Mouse (Mus musculus): ENCODE results near the gene Zwilch. TPM values are rescaled to one million over a fixed set of nuclear protein-coding genes. Genes with fewer than 3 reads are reported as not detected.

Zwilch gene
- polyA plus RNA-seq, 1 experiment from 2014 or later, result 13.5 TPM

GRCm38 (mm10) chr9:64100442-64100841 is 72.5 kb downstream of the Zwilch start:
- no peak for ATAC-seq (ENCODE audit: low read depth)
- no peaks in the 10 kb centered on the region for H3K9me3 ChIP-seq (replicated peaks; ENCODE audit: control insufficient read depth, low read length)
- H3K4me1 ChIP-seq (ENCODE audit: control insufficient read depth, low read depth, low read length), result no peaks in the 10 kb centered on the region
- H3K4me3 ChIP-seq (ENCODE audit: low read depth, low read length), result no peak overlapping the region
- no peak overlapping the region for H3K27ac ChIP-seq (ENCODE audit: low read length)
- no peaks in the 10 kb centered on the region for H3K36me3 ChIP-seq (ENCODE audit: control insufficient read depth, insufficient read depth)
- no peak overlapping the region for H3K4me2 ChIP-seq (ENCODE audit: low read depth, low read length)
- H3K27me3 ChIP-seq (ENCODE audit: control insufficient read depth, insufficient read depth, low read depth, low read length), result no peaks in the 10 kb centered on the region
- H3K9ac ChIP-seq (ENCODE audit: low read depth, low read length), result no peak overlapping the region
- WGBS (ENCODE audit: insufficient replicate concordance), result 2% methylated on average over 4 of the region's 4 CpGs

- Histone ChIP-seq H3K9me3 (replicated peaks; ENCODE audit: control insufficient read depth, low read length) (no peaks in the 10 kb centered on the region), H3K27ac (ENCODE audit: low read length) (no peak overlapping the region), H3K9ac (ENCODE audit: low read depth, low read length) (no peak overlapping the region), H3K4me2 (ENCODE audit: low read depth, low read length) (no peak overlapping the region), H3K36me3 (ENCODE audit: control insufficient read depth, insufficient read depth) (no peaks in the 10 kb centered on the region), H3K27me3 (ENCODE audit: control insufficient read depth, insufficient read depth, low read depth, low read length) (no peaks in the 10 kb centered on the region), H3K4me1 (ENCODE audit: control insufficient read depth, low read depth, low read length) (no peaks in the 10 kb centered on the region), H3K4me3 (ENCODE audit: low read depth, low read length) (no peak overlapping the region)
- WGBS (ENCODE audit: insufficient replicate concordance), result 52% methylated on average over 4 of the region's 4 CpGs
- ATAC-seq (ENCODE audit: low read depth), result no peak
These were observed 74.6 kb downstream of the Zwilch start for GRCm38 (mm10) chr9:64098282-64098681.

- Histone ChIP-seq H3K27me3 (ENCODE audit: control insufficient read depth, insufficient read depth, low read depth, low read length) (no peaks in the 10 kb centered on the region), H3K9ac (ENCODE audit: low read depth, low read length) (no peak overlapping the region), H3K9me3 (replicated peaks; ENCODE audit: control insufficient read depth, low read length) (no peaks in the 10 kb centered on the region), H3K36me3 (ENCODE audit: control insufficient read depth, insufficient read depth) (no peaks in the 10 kb centered on the region), H3K27ac (ENCODE audit: low read length) (no peak overlapping the region), H3K4me3 (ENCODE audit: low read depth, low read length) (no peak overlapping the region), H3K4me2 (ENCODE audit: low read depth, low read length) (no peak overlapping the region), H3K4me1 (ENCODE audit: control insufficient read depth, low read depth, low read length) (no peaks in the 10 kb centered on the region)
- WGBS (ENCODE audit: insufficient replicate concordance), result 53% methylated on average over 11 of the region's 11 CpGs
- ATAC-seq (ENCODE audit: low read depth), result no peak
These were observed 78.8 kb downstream of the Zwilch start for GRCm38 (mm10) chr9:64094083-64094482.

- Histone ChIP-seq H3K27ac (ENCODE audit: low read length) (no peak overlapping the region), H3K4me1 (ENCODE audit: control insufficient read depth, low read depth, low read length) (peaks cover 32% of the 10 kb centered on the region), H3K9me3 (replicated peaks; ENCODE audit: control insufficient read depth, low read length) (no peaks in the 10 kb centered on the region), H3K27me3 (ENCODE audit: control insufficient read depth, insufficient read depth, low read depth, low read length) (no peaks in the 10 kb centered on the region), H3K4me2 (ENCODE audit: low read depth, low read length) (no peak overlapping the region), H3K4me3 (ENCODE audit: low read depth, low read length) (no peak overlapping the region), H3K9ac (ENCODE audit: low read depth, low read length) (0 out of 2 replicates have a peak overlapping the region, but pooled peaks have one; percentile 3), H3K36me3 (ENCODE audit: control insufficient read depth, insufficient read depth) (no peaks in the 10 kb centered on the region)
- WGBS (ENCODE audit: insufficient replicate concordance), result 25% methylated on average over 12 of the region's 12 CpGs
- no peak for ATAC-seq (ENCODE audit: low read depth)
These were observed 83.9 kb downstream of the Zwilch start for GRCm38 (mm10) chr9:64089004-64089403.

- WGBS (ENCODE audit: insufficient replicate concordance), result 77% methylated on average over 7 of the region's 7 CpGs
- Histone ChIP-seq H3K27me3 (ENCODE audit: control insufficient read depth, insufficient read depth, low read depth, low read length) (peaks cover 5% of the 10 kb centered on the region; the same call in 1 of the 2 replicates), H3K9ac (ENCODE audit: low read depth, low read length) (no peak overlapping the region), H3K27ac (ENCODE audit: low read length) (no peak overlapping the region), H3K4me1 (ENCODE audit: control insufficient read depth, low read depth, low read length) (peaks cover 39% of the 10 kb centered on the region), H3K4me2 (ENCODE audit: low read depth, low read length) (no peak overlapping the region), H3K36me3 (ENCODE audit: control insufficient read depth, insufficient read depth) (no peaks in the 10 kb centered on the region), H3K9me3 (replicated peaks; ENCODE audit: control insufficient read depth, low read length) (no peaks in the 10 kb centered on the region), H3K4me3 (ENCODE audit: low read depth, low read length) (no peak overlapping the region)
- ATAC-seq (ENCODE audit: low read depth), result no peak
These were observed 84.6 kb downstream of the Zwilch start for GRCm38 (mm10) chr9:64088346-64088745.

- no peak overlapping the region for H3K4me3 ChIP-seq (ENCODE audit: low read depth, low read length)
- no peak overlapping the region for H3K4me2 ChIP-seq (ENCODE audit: low read depth, low read length)
- no peaks in the 10 kb centered on the region for H3K36me3 ChIP-seq (ENCODE audit: control insufficient read depth, insufficient read depth)
- H3K27ac ChIP-seq (ENCODE audit: low read length), result peak overlapping the region; percentile 46; the same call in 1 of the 2 replicates
- H3K9ac ChIP-seq (ENCODE audit: low read depth, low read length), result peak overlapping the region; percentile 8; the same call in 1 of the 2 replicates
- H3K9me3 ChIP-seq (replicated peaks; ENCODE audit: control insufficient read depth, low read length), result no peaks in the 10 kb centered on the region
- H3K27me3 ChIP-seq (ENCODE audit: control insufficient read depth, insufficient read depth, low read depth, low read length), result peaks cover 5% of the 10 kb centered on the region; the same call in 1 of the 2 replicates
- WGBS (ENCODE audit: insufficient replicate concordance), result 36% methylated on average over 5 of the region's 5 CpGs
- peaks cover 43% of the 10 kb centered on the region for H3K4me1 ChIP-seq (ENCODE audit: control insufficient read depth, low read depth, low read length)
- ATAC-seq (ENCODE audit: low read depth), result 0 out of 2 replicates have a peak, but pooled peaks have one; percentile 12
These were observed 85.3 kb downstream of the Zwilch start for GRCm38 (mm10) chr9:64087461-64088235.

Other genes with a start within 250 kb of the Zwilch start
- gene Smad6, start 151.0 kb downstream of the Zwilch start, polyA plus RNA-seq (2015; fragmentation: Nextera tagmentation; extraction: Ambion mirVana), result 1.3 and 1.9 TPM in 2 replicates
- not detected in 2 replicates for gene Lctl, start 56.0 kb downstream of the Zwilch start, polyA plus RNA-seq (2015; fragmentation: Nextera tagmentation; extraction: Ambion mirVana)
- 592 and 651 TPM in 2 replicates for gene Rpl4, start 271 bp upstream of the Zwilch start, polyA plus RNA-seq (2015; fragmentation: Nextera tagmentation; extraction: Ambion mirVana)
- gene Snapc5, start 6.2 kb upstream of the Zwilch start, polyA plus RNA-seq (2015; fragmentation: Nextera tagmentation; extraction: Ambion mirVana), result 10.1 and 11.6 TPM in 2 replicates
- gene Uchl4, start 62.1 kb upstream of the Zwilch start, polyA plus RNA-seq (2015; fragmentation: Nextera tagmentation; extraction: Ambion mirVana), result 0.80 and 0.96 TPM in 2 replicates
- 26.5 and 29.1 TPM in 2 replicates for gene Map2k1, start 80.5 kb upstream of the Zwilch start, polyA plus RNA-seq (2015; fragmentation: Nextera tagmentation; extraction: Ambion mirVana)
- gene Tipin, start 108.5 kb upstream of the Zwilch start, polyA plus RNA-seq (2015; fragmentation: Nextera tagmentation; extraction: Ambion mirVana), result 145 and 166 TPM in 2 replicates
- 7.6 and 8.0 TPM in 2 replicates for gene Dis3l, start 168.2 kb upstream of the Zwilch start, polyA plus RNA-seq (2015; fragmentation: Nextera tagmentation; extraction: Ambion mirVana)
- 0.51 and 0.69 TPM in 2 replicates for gene Megf11, start 212.5 kb upstream of the Zwilch start, polyA plus RNA-seq (2015; fragmentation: Nextera tagmentation; extraction: Ambion mirVana)